ENCODE assay signal across 8 mouse cellular contexts in the genomic region with DNA sequence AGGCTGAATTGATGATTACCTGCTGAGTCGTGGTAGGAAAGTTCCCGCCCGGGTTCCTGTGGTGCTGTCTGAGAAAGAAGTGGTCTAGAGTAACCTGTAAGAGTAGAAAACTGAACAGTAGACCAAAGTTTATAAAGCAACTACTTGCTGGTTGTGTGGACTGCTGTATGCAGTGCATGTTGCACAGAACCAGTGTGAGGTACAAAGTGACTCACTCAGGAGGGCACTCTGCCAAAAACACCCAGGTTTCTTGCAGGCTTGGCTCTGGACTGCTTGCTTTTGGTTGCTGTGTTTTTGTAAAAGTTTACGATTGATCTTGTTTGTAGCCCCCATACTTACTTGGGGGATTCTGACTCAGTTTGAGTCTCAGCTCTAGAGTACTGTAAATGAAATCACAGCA. TPM values are rescaled to one million over a fixed set of nuclear protein-coding genes. Genes with fewer than 3 reads are reported as not detected.
A peak's percentile ranks its signal among the peaks of the same experiment; 100 is the strongest.
DNase-seq lines count a peak whose midpoint lies in the region; ATAC-seq and TF ChIP-seq lines count a peak whose summit lies in the region.

No protein-coding gene starts in this region.

- TF ChIP-seq POLR2A in liver, adult 2 months (IDR thresholded peaks at IDR 0.05; ENCODE audit: extremely low read depth, insufficient read depth, low read length): no peak

- H3K9me3 ChIP-seq in heart, embryonic 15.5 days (replicated peaks): no peaks in the 10 kb centered on the region
- H3K9me3 ChIP-seq in stomach, embryonic 15.5 days: no peaks in the 10 kb centered on the region

- ATAC-seq in heart, embryonic 15.5 days (replicated peaks; ENCODE audit: insufficient number of reproducible peaks, insufficient read depth, low FRiP score, low read depth): peak; percentile 79
- peak; percentile 65; the same call in 1 of the 2 replicates for ATAC-seq in stomach, embryonic 15.5 days (ENCODE audit: insufficient read depth, low FRiP score, low read depth)

- TF ChIP-seq CTCF in liver, adult 2 months (IDR thresholded peaks at IDR 0.05; ENCODE audit: low read depth, low read length): no peak

- no peak overlapping the region for H3K4me3 ChIP-seq in liver, adult 2 months (ENCODE audit: insufficient read depth, low read depth, low read length)
- H3K4me3 ChIP-seq in heart, embryonic 15.5 days: no peak overlapping the region
- no peak overlapping the region for H3K4me3 ChIP-seq in stomach, embryonic 15.5 days (replicated peaks)

- H3K27me3 ChIP-seq in liver, adult 2 months (ENCODE audit: control insufficient read depth, insufficient read depth, low read length): no peaks in the 10 kb centered on the region
- no peaks in the 10 kb centered on the region for H3K27me3 ChIP-seq in heart, embryonic 15.5 days
- H3K27me3 ChIP-seq in stomach, embryonic 15.5 days (replicated peaks): no peaks in the 10 kb centered on the region

- 24% methylated on average over 4 of the region's 4 CpGs for WGBS in liver, adult 2 months
- WGBS in heart, embryonic 15.5 days: 34% methylated on average over 4 of the region's 4 CpGs
- whole genome bisulfite sequencing in stomach, embryonic 15.5 days: 39% methylated on average over 4 of the region's 4 CpGs

- no peaks in the 10 kb centered on the region for H3K4me1 ChIP-seq in liver, adult 2 months (ENCODE audit: control insufficient read depth, insufficient read depth, low read length)
- H3K4me1 ChIP-seq in heart, embryonic 15.5 days (replicated peaks): peaks cover 9% of the 10 kb centered on the region
- no peaks in the 10 kb centered on the region for H3K4me1 ChIP-seq in stomach, embryonic 15.5 days

- 0 out of 2 replicates have a peak overlapping the region, but pooled peaks have one; percentile 49 for H3K27ac ChIP-seq in liver, adult 2 months (replicated peaks; ENCODE audit: insufficient read depth, low read depth, low read length)
- H3K27ac ChIP-seq in heart, embryonic 15.5 days: peak overlapping the region; percentile 50
- no peak overlapping the region; the same call in 1 of the 2 replicates for H3K27ac ChIP-seq in stomach, embryonic 15.5 days

- no peak overlapping the region for H3K4me2 ChIP-seq in heart, embryonic 15.5 days
- H3K4me2 ChIP-seq in stomach, embryonic 15.5 days: no peak overlapping the region

- no peak overlapping the region for H3K9ac ChIP-seq in liver, adult 2 months (ENCODE audit: low read depth, low read length)
- H3K9ac ChIP-seq in heart, embryonic 15.5 days: no peak overlapping the region
- H3K9ac ChIP-seq in stomach, embryonic 15.5 days: no peak overlapping the region

- DNase-seq in liver, adult 2 months (ENCODE audit: extremely low read depth, low read depth, low spot score): peak; percentile 77
- no peak for DNase-seq in liver
- peak; percentile 65 for DNase-seq in cerebellum, adult 11-12 months
- DNase-seq in kidney, postnatal 36 days: peak; percentile 83 to 89
- peak; percentile 75 for DNase-seq in lung, postnatal 10 days
- DNase-seq in thymus, adult 18-20 months: no peak

- H3K36me3 ChIP-seq in liver, adult 2 months (ENCODE audit: control insufficient read depth, insufficient read depth, low read length): peaks cover 14% of the 10 kb centered on the region
- peaks cover 4% of the 10 kb centered on the region for H3K36me3 ChIP-seq in heart, embryonic 15.5 days
- peaks cover 3% of the 10 kb centered on the region; the same call in 1 of the 2 replicates for H3K36me3 ChIP-seq in stomach, embryonic 15.5 days

- H3K79me2 ChIP-seq in liver, adult 2 months (ENCODE audit: control insufficient read depth, insufficient read depth, low read length): no peaks in the 10 kb centered on the region

RNA-seq across cellular contexts. Expression of gene Manba, which starts 15.4 kb away (rescaled TPM):
- total RNA-seq in liver, adult 2 months (2014; rRNA removed): 14.2 and 14.7 TPM in 2 replicates
- 3.7 and 3.8 TPM in 2 replicates for polyA plus RNA-seq in liver, adult 2 months (2012; rRNA removed)
- polyA plus RNA-seq in heart, embryonic 15.5 days (2015; fragmentation: Nextera tagmentation; extraction: Ambion mirVana): 33.3 and 35.2 TPM in 2 replicates
- 13.5 and 17.5 TPM in 2 replicates for polyA plus RNA-seq in stomach, embryonic 15.5 days (2015; fragmentation: Nextera tagmentation; extraction: Ambion mirVana)

RNA-seq across cellular contexts. Expression of gene Ube2d3, which starts 32.0 kb away (rescaled TPM):
- total RNA-seq in liver, adult 2 months (2014; rRNA removed): 230 and 243 TPM in 2 replicates
- 210 and 283 TPM in 2 replicates for polyA plus RNA-seq in liver, adult 2 months (2012; rRNA removed)
- 396 and 398 TPM in 2 replicates for polyA plus RNA-seq in heart, embryonic 15.5 days (2015; fragmentation: Nextera tagmentation; extraction: Ambion mirVana)
- 469 and 491 TPM in 2 replicates for polyA plus RNA-seq in stomach, embryonic 15.5 days (2015; fragmentation: Nextera tagmentation; extraction: Ambion mirVana)

RNA-seq across cellular contexts. Expression of gene Cisd2, which starts 46.2 kb away (rescaled TPM):
- 17.4 and 20.5 TPM in 2 replicates for total RNA-seq in liver, adult 2 months (2014; rRNA removed)
- 19.2 and 23.1 TPM in 2 replicates for polyA plus RNA-seq in liver, adult 2 months (2012; rRNA removed)
- 44.6 and 47.9 TPM in 2 replicates for polyA plus RNA-seq in heart, embryonic 15.5 days (2015; fragmentation: Nextera tagmentation; extraction: Ambion mirVana)
- polyA plus RNA-seq in stomach, embryonic 15.5 days (2015; fragmentation: Nextera tagmentation; extraction: Ambion mirVana): 60.2 and 64.0 TPM in 2 replicates

Comparison
In these comparisons a context has a peak if more than half of its experiments do, and no peak if none do; other contexts are left out.
1. DNase-seq: peak in liver, adult 2 months (single experiment), cerebellum, adult 11-12 months (single experiment), kidney, postnatal 36 days (2 of 2) and lung, postnatal 10 days (single experiment); none in liver (single experiment) and thymus, adult 18-20 months (0 of 2).